Mouse (Mus musculus): ENCODE data around the gene Cbarp.

DNA sequence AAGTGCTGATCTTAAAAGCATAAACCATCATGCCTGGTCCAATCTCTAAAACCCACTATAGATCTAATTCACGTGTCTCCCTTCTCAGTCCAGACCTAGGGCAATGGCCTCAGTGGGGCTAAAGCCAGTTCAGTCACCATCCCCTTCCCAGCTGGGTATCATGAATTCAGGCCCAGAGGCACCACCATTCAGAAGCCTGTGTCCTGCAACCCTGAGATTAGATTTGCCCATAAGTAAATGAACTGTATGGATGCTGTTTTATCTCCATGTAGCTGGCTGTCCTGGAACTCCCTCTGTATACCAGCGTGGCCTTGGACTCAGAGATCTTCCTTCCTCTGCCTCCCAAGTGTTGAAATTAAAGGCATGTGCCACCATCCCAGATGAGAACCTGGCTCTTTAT is 37.6 kb downstream of the Cbarp start:
- TF ChIP-seq CTCF (conservative IDR thresholded peaks at IDR 0.05 in 1 of 2, IDR thresholded peaks at IDR 0.05 in 1 of 2; ENCODE audit: low read depth in 2 of 2, low read length in 2 of 2) = no peak
- no peak for TF ChIP-seq ZC3H11A (IDR thresholded peaks at IDR 0.05; ENCODE audit: low read depth, low read length)
- no peak for TF ChIP-seq RCOR1 (conservative IDR thresholded peaks at IDR 0.05; ENCODE audit: low read depth, low read length)
- no peak for TF ChIP-seq POLR2AphosphoS2 (IDR thresholded peaks at IDR 0.05; ENCODE audit: low read depth, low read length)
- no peak for TF ChIP-seq CHD1 (IDR thresholded peaks at IDR 0.05; ENCODE audit: low read depth, low read length)
- no peak for TF ChIP-seq USF2 (conservative IDR thresholded peaks at IDR 0.05; ENCODE audit: low read depth, low read length)
- no peak for TF ChIP-seq NRF1 (IDR thresholded peaks at IDR 0.05; ENCODE audit: low read depth, low read length)
- TF ChIP-seq USF1 (IDR thresholded peaks at IDR 0.05; ENCODE audit: low read depth, low read length) = no peak
- TF ChIP-seq JUN (IDR thresholded peaks at IDR 0.05; ENCODE audit: insufficient read depth, low read depth, low read length) = no peak
- no peak for TF ChIP-seq POLR2A (IDR thresholded peaks at IDR 0.05; ENCODE audit: low read depth, low read length)
